18 mouse cellular contexts compared by ENCODE assay signal in genomic region chr9:121969841-121970381, GRCm38 (mm10). TPM values are rescaled to one million over a fixed set of nuclear protein-coding genes. Genes with fewer than 3 reads are reported as not detected.
A peak's percentile ranks its signal among the peaks of the same experiment; 100 is the strongest.
DNase-seq lines count a peak whose midpoint lies in the region; ATAC-seq and TF ChIP-seq lines count a peak whose summit lies in the region.
"Had no signal": no experiment of that assay in that cellular context is flagged by ENCODE, and none has a peak within 500 bp of the region (broad histone marks: within the 10 kb centered on the region; RNA-seq: fewer than 3 reads in every experiment).

No protein-coding gene starts in this region.

- H3K9me3 ChIP-seq in hindbrain, embryonic 14.5 days (ENCODE audit: control insufficient read depth, low read length), result no peaks in the 10 kb centered on the region
- H3K9me3 ChIP-seq in midbrain, embryonic 13.5 days, result no peaks in the 10 kb centered on the region
- H3K9me3 ChIP-seq: midbrain, embryonic 12.5 days had no signal

- ATAC-seq in hindbrain, embryonic 14.5 days (ENCODE audit: low FRiP score), result no peak
- ATAC-seq in midbrain, embryonic 13.5 days, result no peak
- ATAC-seq: lung, postnatal 0 days had no signal

- H3K4me2 ChIP-seq in hindbrain, embryonic 14.5 days (replicated peaks), result no peak overlapping the region
- no peak overlapping the region for H3K4me2 ChIP-seq in midbrain, embryonic 13.5 days (replicated peaks)
- H3K4me2 ChIP-seq: midbrain, embryonic 12.5 days had no signal

- intact Hi-C loops in gastrocnemius, adult 2 months (cut with DNase I), result no loop called here
- intact Hi-C loops in gastrocnemius, postnatal 36 days (cut with DNase I), result no loop called here
- intact Hi-C loops in heart, postnatal 25 days (cut with DNase I), result no loop called here

- no peaks in the 10 kb centered on the region for H3K36me3 ChIP-seq in hindbrain, embryonic 14.5 days (replicated peaks; ENCODE audit: control insufficient read depth, insufficient read depth)
- H3K36me3 ChIP-seq in midbrain, embryonic 13.5 days, result no peaks in the 10 kb centered on the region
- H3K36me3 ChIP-seq: midbrain, embryonic 12.5 days had no signal

- no peak overlapping the region for H3K4me3 ChIP-seq in gastrocnemius, adult 2 months
- no peak overlapping the region for H3K4me3 ChIP-seq in hindbrain, embryonic 14.5 days (replicated peaks; ENCODE audit: low read length)
- no peak overlapping the region for H3K4me3 ChIP-seq in midbrain, embryonic 13.5 days (replicated peaks)
- H3K4me3 ChIP-seq: midbrain, embryonic 12.5 days had no signal

- no peaks in the 10 kb centered on the region for H3K4me1 ChIP-seq in hindbrain, embryonic 14.5 days (replicated peaks; ENCODE audit: control insufficient read depth, insufficient read depth, low read length)
- no peaks in the 10 kb centered on the region for H3K4me1 ChIP-seq in midbrain, embryonic 13.5 days (replicated peaks)
- H3K4me1 ChIP-seq: midbrain, embryonic 12.5 days had no signal

- DNase-seq in gastrocnemius, adult 2 months, result peak; percentile 59
- no peak for DNase-seq in gastrocnemius, postnatal 36 days
- peak; percentile 51 for DNase-seq in ovary, postnatal 36 days (ENCODE audit: low spot score)
- no peak for DNase-seq in ovary, adult 18-20 months (ENCODE audit: low spot score)
- DNase-seq in hindbrain, embryonic 14.5 days (ENCODE audit: low spot score), result no peak
- DNase-seq in cerebellum, adult 8-10 months, result no peak
- no peak for DNase-seq in heart, postnatal 25 days (ENCODE audit: low spot score)
- DNase-seq: cerebellum, postnatal 25 days; heart, adult 11 months; layer of hippocampus, adult 9-11 months; liver had no signal

- H3K27ac ChIP-seq in gastrocnemius, adult 2 months, result peak overlapping the region; percentile 35
- peak overlapping the region; percentile 64; the same call in 1 of the 2 replicates for H3K27ac ChIP-seq in hindbrain, embryonic 14.5 days
- H3K27ac ChIP-seq in midbrain, embryonic 13.5 days, result no peak overlapping the region
- H3K27ac ChIP-seq: midbrain, embryonic 12.5 days had no signal

- WGBS in hindbrain, embryonic 14.5 days, result 61% methylated on average over 5 of the region's 5 CpGs
- 73% methylated on average over 5 of the region's 5 CpGs for WGBS in midbrain, embryonic 13.5 days

- TF ChIP-seq CTCF in gastrocnemius, adult 2 months (IDR thresholded peaks at IDR 0.05), result no peak

- no peaks in the 10 kb centered on the region for H3K27me3 ChIP-seq in hindbrain, embryonic 14.5 days (ENCODE audit: control insufficient read depth, insufficient read depth, low read length)
- H3K27me3 ChIP-seq in midbrain, embryonic 13.5 days, result no peaks in the 10 kb centered on the region
- H3K27me3 ChIP-seq: midbrain, embryonic 12.5 days had no signal

- no peak overlapping the region for H3K9ac ChIP-seq in hindbrain, embryonic 14.5 days
- H3K9ac ChIP-seq in midbrain, embryonic 13.5 days (replicated peaks), result no peak overlapping the region
- H3K9ac ChIP-seq: midbrain, embryonic 12.5 days had no signal

RNA-seq across cellular contexts. Expression of gene Fam198a, which starts 19.1 kb away (rescaled TPM):
- 1 to 10 TPM in 1 of 2 experiments, under 1 TPM in 1; 0.97 to 1.6 TPM for total RNA-seq in gastrocnemius, adult 2 months (2021)
- total RNA-seq in gastrocnemius, postnatal 36 days (2021), result 1 to 10 TPM; 1.3 to 1.4 TPM
- 1.7 TPM in 2 replicates for polyA plus RNA-seq in hindbrain, embryonic 14.5 days (2014; fragmentation: Nextera tagmentation; extraction: Ambion mirVana)
- total RNA-seq in heart, postnatal 25 days (2021), result under 1 TPM; 0.94 to 0.98 TPM
- 0.89 and 0.96 TPM in 2 replicates for polyA plus RNA-seq in midbrain, embryonic 13.5 days (2015; fragmentation: Nextera tagmentation; extraction: Ambion mirVana)

RNA-seq across cellular contexts. Expression of gene Pomgnt2, which starts 27.0 kb away (rescaled TPM):
- total RNA-seq in gastrocnemius, adult 2 months (2021), result 10 to 100 TPM; 14.9 to 16.7 TPM
- 10 to 100 TPM; 10.4 to 11.8 TPM for total RNA-seq in gastrocnemius, postnatal 36 days (2021)
- polyA plus RNA-seq in hindbrain, embryonic 14.5 days (2014; fragmentation: Nextera tagmentation; extraction: Ambion mirVana), result 28.6 and 29.4 TPM in 2 replicates
- 10 to 100 TPM; 12.1 to 13.1 TPM for total RNA-seq in heart, postnatal 25 days (2021)
- 20.8 and 23.2 TPM in 2 replicates for polyA plus RNA-seq in midbrain, embryonic 13.5 days (2015; fragmentation: Nextera tagmentation; extraction: Ambion mirVana)
- total RNA-seq: CH12.LX had no signal

RNA-seq across cellular contexts. Expression of gene Cyp8b1, which starts 53.8 kb away (rescaled TPM):
- not detected for total RNA-seq in gastrocnemius, adult 2 months (2021)
- total RNA-seq in gastrocnemius, postnatal 36 days (2021), result not detected
- polyA plus RNA-seq in hindbrain, embryonic 14.5 days (2014; fragmentation: Nextera tagmentation; extraction: Ambion mirVana), result not detected in 2 replicates
- total RNA-seq in heart, postnatal 25 days (2021), result not detected
- polyA plus RNA-seq in midbrain, embryonic 13.5 days (2015; fragmentation: Nextera tagmentation; extraction: Ambion mirVana), result not detected in 2 replicates
- total RNA-seq: CH12.LX had no signal
- polyA plus RNA-seq: kidney, embryonic 16.5 days; midbrain, embryonic 12.5 days; small intestine, adult 2 months; testis, adult 2 months had no signal

Comparison
In these comparisons a context has a peak if more than half of its experiments do, and no peak if none do; other contexts are left out.
1. DNase-seq: peak in gastrocnemius, adult 2 months (single experiment) and ovary, postnatal 36 days (single experiment); none in gastrocnemius, postnatal 36 days (0 of 2), ovary, adult 18-20 months (single experiment), hindbrain, embryonic 14.5 days (single experiment), cerebellum, adult 8-10 months (single experiment) and heart, postnatal 25 days (single experiment).